Mouse (Mus musculus) liver, postnatal 0 days (tissue): ENCODE results near the gene Tgfbrap1.

Experiments
- CTCF ChIP-seq: sonication (generic); IDR thresholded peaks from 2 replicates; pipeline ENCODE4 v1.5.1; 2016; ENCODE audit warnings: antibody characterized with exemption, low read depth
- EP300 ChIP-seq: IDR thresholded peaks from 2 replicates; pipeline ENCODE4 v1.6.1; 2016; ENCODE audit warnings: antibody characterized with exemption, low read depth, mild to moderate bottlenecking

DNA sequence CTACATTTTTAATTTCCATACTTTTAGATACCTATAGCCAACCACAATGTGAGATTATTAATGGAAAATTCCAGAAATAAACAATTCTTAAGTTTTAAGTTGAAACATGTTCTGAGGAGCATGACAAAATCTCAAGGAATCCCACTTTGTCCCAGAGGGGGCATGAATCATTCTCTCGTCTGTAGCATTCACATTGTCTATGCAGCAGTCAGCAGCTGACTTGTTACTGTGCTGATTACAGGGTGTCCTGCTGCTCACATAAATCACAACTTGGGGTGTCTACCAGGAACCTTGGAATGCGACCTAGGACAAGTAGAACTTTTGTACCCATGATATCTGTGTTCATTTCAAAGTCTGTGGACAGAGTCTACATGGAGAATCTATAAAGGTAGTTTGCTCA is 49.0 kb upstream of the Tgfbrap1 start:
- TF ChIP-seq CTCF = no peak
- TF ChIP-seq EP300 = no peak
